Mouse (Mus musculus) ovary, adult 10 weeks (tissue): ENCODE results near the gene Nudt13. TPM values are rescaled to one million over a fixed set of nuclear protein-coding genes. Genes with fewer than 3 reads are reported as not detected.

Source experiments
- polyA plus RNA-seq: library from polyadenylated mRNA; stranded (reverse); fragments of 350-450 nt; fragmentation: Illumina TruSeq; extraction: RNeasy Lipid Tissue Mini Kit (QIAGEN cat#74804); gene quantifications from one replicate; pipeline ENCODE4 v1.2.3, GENCODE M21; 2014

The Nudt13 gene
- polyA plus RNA-seq, result 7.1 TPM

GRCm38 (mm10) chr14:20294117-20294892 lies at the start of gene Nudt13:
Gene Nudt13, plus strand, starts transcription at chr14:20294697.

GRCm38 (mm10) chr14:20269082-20269809 lies 25.3 kb upstream of the Nudt13 start, which contains the start of gene Kcnk16:
Gene Kcnk16, minus strand, starts transcription at chr14:20269199.

GRCm38 (mm10) chr14:20347991-20348541 lies 53.6 kb downstream of the Nudt13 start, which contains the start of the genes Ecd and Fam149b:
Gene Ecd, minus strand, starts transcription at chr14:20348121.
Gene Fam149b, plus strand, starts transcription at chr14:20348162.

Other genes starting within 250 kb of the Nudt13 start
- 1.9 TPM for gene Saysd1, start 156.2 kb upstream of the Nudt13 start, polyA plus RNA-seq
- gene Kcnk5, start 112.9 kb upstream of the Nudt13 start, polyA plus RNA-seq, result 2.7 TPM
- not detected for gene Kcnk16, start 25.5 kb upstream of the Nudt13 start, polyA plus RNA-seq
- 33.2 TPM for gene Ecd, start 53.4 kb downstream of the Nudt13 start, polyA plus RNA-seq
- gene Fam149b, start 53.5 kb downstream of the Nudt13 start, polyA plus RNA-seq, result 30.7 TPM
- 162 TPM for gene Dnajc9, start 94.2 kb downstream of the Nudt13 start, polyA plus RNA-seq
- 3.4 TPM for gene Mrps16, start 98.9 kb downstream of the Nudt13 start, polyA plus RNA-seq
- 6.6 TPM for gene Cfap70, start 157.5 kb downstream of the Nudt13 start, polyA plus RNA-seq
- gene Anxa7, start 185.4 kb downstream of the Nudt13 start, polyA plus RNA-seq, result 101 TPM
- 0.48 TPM for gene Mss51, start 202.2 kb downstream of the Nudt13 start, polyA plus RNA-seq